Mouse (Mus musculus): Measurements from ENCODE around the gene Txnip. TPM values are rescaled to one million over a fixed set of nuclear protein-coding genes. Genes with fewer than 3 reads are reported as not detected.

Gene Txnip
- total RNA-seq, 2 experiments from 2014 or later = 26.9 to 36.8 TPM

DNA sequence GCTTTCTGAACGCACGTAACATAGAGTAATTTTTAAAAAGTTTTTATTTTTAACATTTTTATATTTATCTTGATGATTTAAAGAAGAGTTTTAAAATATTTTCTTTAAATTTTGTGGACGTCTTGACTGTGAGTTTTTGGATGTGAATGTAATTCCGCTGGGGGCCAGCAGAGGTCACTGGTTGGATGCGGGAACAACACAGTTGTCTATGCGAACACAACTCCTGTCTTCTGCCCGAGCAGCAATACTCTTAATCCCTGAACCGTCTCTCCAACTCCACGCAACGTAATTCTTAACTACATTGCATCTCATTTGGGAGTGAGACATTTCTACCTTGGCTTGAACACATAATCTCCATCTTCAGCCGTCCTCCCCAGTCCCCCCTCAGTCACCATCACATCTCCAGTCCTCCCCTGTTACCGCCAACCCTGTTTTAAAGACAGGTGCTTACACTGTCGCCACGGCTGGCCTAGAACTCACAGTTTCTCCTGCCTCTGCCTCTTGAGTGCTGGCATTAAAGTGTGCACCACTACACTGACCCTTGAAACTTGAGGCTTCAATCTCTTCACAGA is 10.3 kb upstream of the Txnip start:
- DNase-seq (ENCODE audit: low spot score in 2 of 2) = peak; percentile 81 to 88
- intact Hi-C loops (cut with DNase I) = loop anchor here (1.0 to 5.0 kb wide), 3 partner anchors 33 to 160 kb away; partner anchors contain the start of genes Gm42957, Nudt17 and Pex11b

DNA sequence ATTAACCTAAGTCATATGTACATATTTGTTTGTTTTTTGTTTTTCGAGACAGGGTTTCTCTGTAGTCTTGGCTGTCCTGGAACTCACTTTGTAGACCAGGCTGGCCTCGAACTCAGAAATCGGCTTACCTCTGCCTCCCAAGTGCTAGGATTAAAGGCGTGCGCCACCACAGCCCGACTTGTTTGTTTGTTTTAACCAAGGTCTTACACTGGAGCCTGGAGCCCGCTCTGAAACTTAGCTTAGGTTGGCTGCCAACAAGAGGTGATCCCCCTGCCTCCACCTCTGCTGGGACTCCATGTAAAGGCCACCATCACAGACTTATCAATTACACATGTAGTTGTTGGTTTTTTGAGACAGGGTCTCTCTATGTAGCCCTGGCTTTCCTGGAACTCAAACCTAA is 8.9 kb upstream of the Txnip start:
- intact Hi-C loops (cut with DNase I) = loop anchor here (5.0 kb wide), 2 partner anchors 88 to 158 kb away; partner anchors contain the start of genes Gm42957, Nudt17 and Pex11b
- no peak for DNase-seq (ENCODE audit: low spot score in 2 of 2)

DNA sequence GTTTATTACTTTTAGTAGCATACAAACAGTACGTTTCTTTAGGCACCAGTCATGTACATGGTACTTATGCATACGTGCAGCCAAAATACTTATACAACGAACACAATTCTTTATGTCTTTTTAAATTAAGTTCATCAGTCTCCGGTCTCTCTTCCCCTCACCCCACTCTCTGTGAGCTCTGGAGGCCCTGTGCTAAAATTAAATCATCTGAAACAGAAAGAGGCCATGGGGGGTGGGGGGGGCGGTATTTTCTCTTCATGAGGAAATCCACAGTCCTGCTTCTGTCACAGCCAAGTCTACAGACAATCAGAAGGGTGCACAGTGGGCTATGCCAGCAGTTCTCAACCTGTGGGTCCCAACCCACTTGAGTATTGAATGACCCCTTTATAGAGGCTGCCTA is 8.4 kb upstream of the Txnip start:
- intact Hi-C loops (cut with DNase I) = loop anchor here (5.0 kb wide), 2 partner anchors 88 to 158 kb away; partner anchors contain the start of genes Gm42957, Nudt17 and Pex11b
- DNase-seq (ENCODE audit: low spot score in 2 of 2) = no peak

DNA sequence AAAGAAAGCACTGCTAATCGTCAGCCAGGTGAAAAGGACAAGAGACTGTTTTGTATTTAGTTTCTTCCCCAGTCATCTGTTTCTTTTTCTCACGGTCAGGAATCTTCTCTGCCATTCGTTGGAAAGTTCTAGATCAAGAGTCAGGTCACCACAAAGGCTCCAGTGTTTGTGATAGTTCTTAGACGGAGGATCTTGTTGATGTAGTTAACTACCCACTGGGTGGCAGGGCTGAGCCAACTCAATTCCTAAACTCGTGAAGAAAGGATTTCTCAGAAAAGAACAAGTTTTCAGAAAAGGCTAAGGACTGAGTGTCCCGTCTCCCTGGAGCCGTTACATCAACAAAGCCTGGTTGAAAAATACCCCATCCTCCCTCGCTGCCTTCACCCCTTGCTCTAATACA is 6.6 kb upstream of the Txnip start:
- intact Hi-C loops (cut with DNase I) = loop anchor here (1.0 kb wide), 1 partner anchor 29 kb away; no protein-coding TSS in a partner anchor
- peak; percentile 70 to 74 for DNase-seq (ENCODE audit: low spot score in 2 of 2)

DNA sequence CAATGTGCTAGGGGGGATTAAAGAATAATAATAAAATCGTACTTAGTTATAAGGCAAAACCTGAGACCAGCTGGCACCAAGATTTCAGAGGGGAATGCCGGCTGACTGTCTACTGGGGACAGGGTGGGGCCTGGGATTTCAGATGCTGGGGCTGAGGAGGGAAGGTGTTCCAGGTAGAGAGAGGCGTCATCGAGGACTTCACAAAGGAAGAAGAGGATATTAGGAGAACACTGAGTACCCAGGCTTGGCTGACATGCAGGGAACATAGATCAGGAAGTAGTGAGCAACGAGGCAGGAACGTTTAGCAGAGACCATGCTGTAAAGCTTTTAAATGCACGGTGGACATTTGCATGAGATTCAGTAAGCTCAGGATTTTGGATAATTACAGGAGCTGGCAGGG is 5.9 kb upstream of the Txnip start:
- DNase-seq (ENCODE audit: low spot score in 2 of 2) = no peak
- intact Hi-C loops (cut with DNase I) = loop anchor here (1.0 kb wide), 1 partner anchor 28 kb away; no protein-coding TSS in a partner anchor

DNA sequence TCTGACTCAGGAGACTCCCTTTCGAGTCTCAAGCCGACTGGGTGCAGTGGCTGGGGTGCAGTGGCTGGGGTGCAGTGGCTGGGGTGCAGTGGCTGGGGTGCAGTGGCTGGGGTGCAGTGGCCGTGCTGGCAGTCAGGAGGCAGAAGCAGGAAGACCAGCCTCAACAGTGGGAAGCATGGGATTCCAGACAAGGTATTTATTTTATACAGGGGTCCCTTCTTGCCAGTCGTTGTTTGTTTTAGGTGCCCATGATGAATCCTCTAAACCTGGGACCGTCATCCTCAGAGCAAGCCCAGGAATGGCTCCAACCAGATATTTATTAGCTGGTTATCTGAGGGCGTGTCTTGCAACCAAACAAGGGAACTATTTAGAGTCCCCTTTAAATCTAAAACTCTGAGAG is 4.2 kb upstream of the Txnip start:
- intact Hi-C loops (cut with DNase I) = no loop called here
- DNase-seq (ENCODE audit: low spot score in 2 of 2) = no peak

DNA sequence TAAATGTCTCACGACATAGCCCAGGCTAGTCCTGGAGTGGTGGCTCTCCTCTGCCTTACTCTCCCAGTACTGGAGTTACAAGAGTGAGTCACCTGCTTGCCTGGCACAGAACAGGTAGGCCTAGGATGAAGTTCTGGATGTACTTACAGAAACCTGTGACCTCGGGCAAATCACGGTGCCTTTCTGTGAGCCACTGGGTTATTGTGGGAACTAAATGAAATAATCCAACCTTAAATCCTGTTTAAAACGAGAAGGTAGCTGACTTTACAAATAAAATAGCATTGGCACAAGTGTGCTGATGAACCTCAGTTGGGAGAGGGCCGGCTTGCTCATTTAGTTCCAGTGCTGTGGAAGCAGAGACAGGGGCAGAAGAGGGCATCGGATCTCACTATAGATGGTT is 3.5 kb upstream of the Txnip start:
- intact Hi-C loops (cut with DNase I) = no loop called here
- no peak for DNase-seq (ENCODE audit: low spot score in 2 of 2)

DNA sequence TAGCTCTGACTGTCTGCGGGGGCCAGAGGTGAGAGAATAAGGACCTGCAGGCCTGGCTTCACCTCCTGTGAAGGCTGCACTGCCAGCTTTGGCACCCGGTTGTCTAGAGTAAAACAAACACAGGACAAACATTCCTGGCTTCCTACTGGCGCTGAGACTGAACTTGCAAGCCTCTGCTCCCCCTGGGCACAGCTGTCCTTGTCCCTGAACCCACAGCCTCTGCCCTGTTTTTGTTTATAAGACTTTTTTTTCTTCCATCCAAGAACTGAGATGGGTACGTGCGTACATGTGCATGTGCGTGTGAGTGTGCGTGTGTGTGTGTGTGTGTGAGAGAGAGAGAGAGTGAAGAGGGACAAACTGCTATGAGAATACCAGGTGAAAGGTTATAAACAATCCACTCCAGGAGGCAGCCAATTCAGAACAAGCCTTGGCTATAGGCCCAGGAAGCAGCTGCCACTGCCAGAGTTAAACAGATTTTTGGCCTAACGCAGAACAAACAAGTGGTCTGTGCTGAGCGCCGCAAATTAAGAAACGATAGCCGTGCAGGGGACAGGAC is 2.6 kb upstream of the Txnip start:
- intact Hi-C loops (cut with DNase I) = no loop called here
- peak; percentile 55 to 79 for DNase-seq (ENCODE audit: low spot score in 2 of 2)

DNA sequence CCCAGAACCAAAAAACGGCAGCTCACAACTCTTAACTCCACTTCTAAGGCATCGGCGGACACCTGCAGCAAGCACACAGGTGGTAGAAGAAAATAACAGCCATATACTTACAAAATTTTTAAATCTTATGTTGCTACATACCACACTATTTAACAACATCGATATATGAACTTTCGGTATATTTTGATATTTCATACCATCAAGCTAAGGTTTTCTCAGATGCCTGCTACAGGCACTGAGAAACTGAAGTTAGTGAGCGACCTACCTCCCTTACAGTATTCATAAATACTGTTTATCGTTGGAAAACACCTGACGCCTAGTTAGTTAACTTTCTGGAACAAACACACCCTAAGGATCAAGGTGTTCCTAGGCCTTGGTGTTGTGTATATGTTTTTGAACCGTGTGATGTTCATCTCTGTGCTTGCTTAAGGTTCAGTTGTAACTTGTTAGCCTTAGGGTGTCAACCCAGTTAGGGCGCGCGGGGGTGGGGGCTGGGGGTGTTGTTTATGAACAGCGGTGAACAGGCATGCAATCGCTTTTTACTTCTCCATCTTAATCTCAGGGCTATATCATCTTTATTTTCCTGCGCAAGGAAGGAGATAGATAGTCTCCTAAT is 1.6 kb upstream of the Txnip start:
- no peak for DNase-seq (ENCODE audit: low spot score in 2 of 2)
- intact Hi-C loops (cut with DNase I) = no loop called here

DNA sequence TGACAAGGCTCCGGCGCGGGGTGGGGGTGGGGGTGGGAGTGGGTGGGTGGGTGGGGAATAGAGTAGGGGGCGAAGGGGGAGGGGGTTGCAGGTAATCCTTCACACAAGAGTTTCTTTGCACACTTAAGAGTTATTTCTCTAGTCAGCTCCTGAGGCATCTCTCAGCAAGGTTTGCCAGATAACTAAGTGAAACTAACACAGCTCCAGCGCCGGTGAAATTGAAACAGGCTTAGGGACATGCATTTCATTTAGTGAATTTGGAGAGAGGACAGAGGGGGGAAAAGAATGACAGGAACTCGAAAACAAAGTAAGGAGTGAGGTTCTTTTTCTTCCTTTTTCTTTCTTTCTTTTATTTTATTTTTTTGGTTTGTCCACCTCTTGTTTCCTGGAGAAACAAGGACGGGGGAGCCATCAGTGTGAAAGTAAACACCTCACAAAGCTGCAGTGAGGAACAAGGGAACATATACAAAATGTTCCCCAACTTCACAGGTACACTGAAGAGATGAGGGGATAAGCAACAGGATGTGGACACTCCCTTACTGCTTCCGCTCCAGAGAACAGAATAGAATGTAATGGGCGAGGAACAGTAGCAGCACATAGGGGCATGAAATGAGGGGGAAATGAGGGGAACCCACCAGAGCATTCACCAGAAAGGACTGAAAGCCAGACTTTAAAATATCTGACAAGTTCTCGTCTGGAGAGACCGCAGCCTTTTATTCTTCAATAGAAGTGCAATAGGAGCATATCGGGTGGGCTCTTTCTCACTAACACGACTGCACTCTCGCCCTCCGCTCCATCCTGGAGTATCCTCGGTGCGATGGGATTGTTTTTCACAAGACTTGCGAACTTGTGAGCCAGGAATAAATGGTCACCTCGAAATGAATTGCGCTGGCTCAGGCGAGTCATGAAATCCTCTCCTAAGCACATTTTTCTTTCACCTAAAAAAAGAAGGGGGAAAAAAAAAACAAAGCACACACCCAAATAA is 814 bp upstream of the Txnip start:
- intact Hi-C loops (cut with DNase I) = no loop called here

DNA sequence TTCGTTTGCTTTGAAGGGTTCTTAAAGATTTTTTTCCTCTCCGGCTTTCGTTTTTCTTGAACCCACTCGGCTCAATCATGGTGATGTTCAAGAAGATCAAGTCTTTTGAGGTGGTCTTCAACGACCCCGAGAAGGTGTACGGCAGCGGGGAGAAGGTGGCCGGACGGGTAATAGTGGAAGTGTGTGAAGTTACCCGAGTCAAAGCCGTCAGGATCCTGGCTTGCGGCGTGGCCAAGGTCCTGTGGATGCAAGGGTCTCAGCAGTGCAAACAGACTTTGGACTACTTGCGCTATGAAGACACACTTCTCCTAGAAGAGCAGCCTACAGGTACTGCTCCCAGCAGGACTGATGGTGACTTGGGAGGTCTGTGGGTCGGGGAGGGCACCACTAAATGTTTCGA is 402 bp downstream of the Txnip start:
- no peak for DNase-seq (ENCODE audit: low spot score in 2 of 2)
- intact Hi-C loops (cut with DNase I) = no loop called here

More for the DNA sequence above, 814 bp upstream of the Txnip start:
- DNase-seq (ENCODE audit: low spot score in 2 of 2) = no peak

DNA sequence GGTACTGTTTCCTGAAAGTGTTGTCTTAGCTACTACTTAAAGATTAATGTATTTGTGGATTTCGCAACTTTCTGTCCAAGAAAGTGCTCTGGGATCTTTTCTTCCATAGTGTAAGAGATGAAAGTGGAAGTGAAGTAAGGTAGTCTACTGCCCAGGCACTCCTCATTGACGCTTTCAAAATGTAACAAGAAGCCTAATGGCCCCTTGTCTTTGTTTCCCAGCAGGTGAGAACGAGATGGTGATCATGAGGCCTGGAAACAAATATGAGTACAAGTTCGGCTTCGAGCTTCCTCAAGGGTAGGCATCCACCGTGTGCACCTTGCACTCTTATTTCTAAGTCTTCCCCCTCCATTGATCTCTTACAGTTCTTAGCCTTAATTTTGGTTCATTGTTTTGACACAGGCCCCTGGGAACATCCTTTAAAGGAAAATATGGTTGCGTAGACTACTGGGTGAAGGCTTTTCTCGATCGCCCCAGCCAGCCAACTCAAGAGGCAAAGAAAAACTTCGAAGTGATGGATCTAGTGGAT is 975 bp downstream of the Txnip start:
- intact Hi-C loops (cut with DNase I) = no loop called here
- DNase-seq (ENCODE audit: low spot score in 2 of 2) = no peak

DNA sequence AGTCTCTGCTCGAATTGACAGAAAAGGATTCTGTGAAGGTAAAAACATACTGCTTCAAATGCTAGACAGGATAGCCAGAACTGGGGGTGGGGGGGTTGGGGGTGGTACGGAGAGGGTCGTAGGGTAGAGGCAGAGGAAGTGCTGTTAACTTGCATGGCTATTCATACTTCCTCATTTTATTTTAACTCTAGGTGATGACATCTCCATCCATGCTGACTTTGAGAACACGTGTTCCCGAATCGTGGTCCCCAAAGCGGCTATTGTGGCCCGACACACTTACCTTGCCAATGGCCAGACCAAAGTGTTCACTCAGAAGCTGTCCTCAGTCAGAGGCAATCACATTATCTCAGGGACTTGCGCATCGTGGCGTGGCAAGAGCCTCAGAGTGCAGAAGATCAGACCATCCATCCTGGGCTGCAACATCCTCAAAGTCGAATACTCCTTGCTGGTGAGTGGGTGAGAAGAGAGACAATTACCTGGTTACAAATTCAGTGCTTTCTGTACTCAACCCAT is 1.7 kb downstream of the Txnip start:
- no peak for DNase-seq (ENCODE audit: low spot score in 2 of 2)

DNA sequence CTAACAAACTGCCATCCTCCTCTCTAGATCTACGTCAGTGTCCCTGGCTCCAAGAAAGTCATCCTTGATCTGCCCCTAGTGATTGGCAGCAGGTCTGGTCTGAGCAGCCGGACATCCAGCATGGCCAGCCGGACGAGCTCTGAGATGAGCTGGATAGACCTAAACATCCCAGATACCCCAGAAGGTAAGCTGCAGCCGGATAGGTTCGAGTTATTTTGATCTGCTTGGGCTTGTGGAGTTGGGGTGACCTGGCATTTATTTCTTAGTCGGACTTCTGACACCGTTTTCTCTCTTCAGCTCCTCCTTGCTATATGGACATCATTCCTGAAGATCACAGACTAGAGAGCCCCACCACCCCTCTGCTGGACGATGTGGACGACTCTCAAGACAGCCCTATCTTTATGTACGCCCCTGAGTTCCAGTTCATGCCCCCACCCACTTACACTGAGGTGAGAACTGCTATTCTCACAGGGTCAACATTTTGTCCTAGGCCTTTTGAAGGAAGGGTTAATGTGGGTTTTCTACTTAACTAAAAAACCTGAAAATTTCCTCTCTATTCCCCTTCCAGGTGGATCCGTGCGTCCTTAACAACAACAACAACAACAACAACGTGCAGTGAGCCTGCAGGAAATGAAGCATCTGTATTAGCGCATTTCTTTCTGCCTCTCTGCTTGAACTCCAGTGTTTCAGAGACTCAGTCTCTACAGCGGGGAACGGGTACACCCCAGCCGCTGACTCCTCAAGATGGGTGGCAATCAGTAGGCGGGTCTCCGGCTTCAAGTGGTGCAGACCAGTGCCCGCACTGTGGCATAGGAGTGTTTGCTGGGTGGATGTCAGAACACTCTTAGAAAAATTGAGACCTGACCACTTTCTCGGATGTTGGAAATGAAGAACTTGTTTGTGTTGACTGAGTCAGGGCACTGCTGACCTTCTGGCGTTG is 2.4 kb downstream of the Txnip start:
- DNase-seq (ENCODE audit: low spot score in 2 of 2) = no peak
- intact Hi-C loops (cut with DNase I) = no loop called here

More for the DNA sequence above, 1.7 kb downstream of the Txnip start:
- intact Hi-C loops (cut with DNase I) = no loop called here

DNA sequence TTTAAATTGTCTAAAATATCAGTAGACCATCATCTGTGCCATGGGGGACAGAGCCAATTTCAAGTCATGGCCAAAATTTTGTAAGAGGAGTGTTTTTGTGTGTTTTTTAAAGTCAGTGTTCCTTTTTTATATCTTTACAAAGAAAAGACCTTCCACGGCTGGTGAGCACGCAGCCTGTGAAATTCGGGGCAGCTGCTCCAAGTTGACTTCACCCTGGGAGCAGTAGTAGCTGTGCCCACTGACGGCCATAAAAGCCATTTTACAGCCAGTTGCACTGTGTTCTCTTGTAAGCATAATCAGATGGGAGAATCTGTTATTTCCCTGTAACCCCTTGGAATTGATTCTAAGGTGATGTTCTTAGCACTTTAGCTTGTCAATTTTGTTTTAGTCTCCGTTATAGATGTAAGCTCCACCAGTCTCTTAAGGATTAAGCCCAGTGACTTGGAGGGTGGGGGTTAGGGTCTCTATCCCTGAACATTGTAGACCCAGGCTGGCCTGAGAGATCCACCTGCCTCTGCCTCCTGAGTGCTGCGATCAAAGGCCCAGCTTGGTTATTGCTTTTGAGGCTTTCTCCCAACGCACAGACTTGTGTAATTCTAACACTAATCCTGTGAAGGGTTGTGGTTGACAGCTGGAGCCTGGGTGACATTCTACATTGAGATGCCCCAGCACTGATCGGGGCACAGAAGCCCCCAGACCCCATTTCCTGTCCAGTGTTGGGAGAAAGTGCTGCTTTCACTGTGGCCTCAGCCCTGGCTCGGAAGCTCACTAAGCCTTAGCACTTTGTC is 3.3 kb downstream of the Txnip start:
- intact Hi-C loops (cut with DNase I) = no loop called here
- DNase-seq (ENCODE audit: low spot score in 2 of 2) = no peak

DNA sequence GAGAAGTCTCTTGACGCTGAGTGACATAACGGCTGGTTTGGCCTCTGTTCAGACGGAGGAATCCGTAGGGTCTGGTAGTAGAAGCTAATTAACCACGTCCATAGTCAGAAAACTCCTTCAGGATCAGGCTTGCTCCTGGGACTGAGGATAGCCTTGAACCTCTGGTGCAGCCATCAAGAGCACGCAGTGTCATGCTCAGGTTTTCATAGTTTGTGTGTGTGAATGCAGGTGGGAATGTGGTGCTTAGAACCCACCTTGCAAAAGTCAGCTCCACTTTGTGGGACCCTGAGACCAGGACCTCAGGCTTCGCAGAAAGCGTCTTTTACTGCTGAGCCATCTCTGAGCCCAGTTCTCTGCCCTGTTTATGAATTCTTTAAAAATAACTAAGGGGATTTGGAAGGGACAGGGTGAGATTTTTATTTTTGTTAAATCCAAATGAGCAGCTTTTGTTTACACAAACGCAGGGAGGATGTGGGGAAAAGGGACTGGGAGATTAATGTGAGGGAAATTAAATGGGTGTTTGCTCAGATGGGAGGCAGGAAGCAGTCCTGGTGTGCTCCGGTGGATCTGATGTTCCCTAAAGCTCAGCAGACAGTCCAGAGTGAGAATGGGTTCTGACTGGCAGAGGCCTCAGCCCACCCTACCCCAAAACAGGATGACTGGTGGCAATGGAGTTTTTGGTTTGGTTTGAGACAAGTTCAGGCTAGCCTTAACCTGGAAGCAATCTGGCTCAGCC is 4.4 kb downstream of the Txnip start:
- intact Hi-C loops (cut with DNase I) = no loop called here
- no peak for DNase-seq (ENCODE audit: low spot score in 2 of 2)

DNA sequence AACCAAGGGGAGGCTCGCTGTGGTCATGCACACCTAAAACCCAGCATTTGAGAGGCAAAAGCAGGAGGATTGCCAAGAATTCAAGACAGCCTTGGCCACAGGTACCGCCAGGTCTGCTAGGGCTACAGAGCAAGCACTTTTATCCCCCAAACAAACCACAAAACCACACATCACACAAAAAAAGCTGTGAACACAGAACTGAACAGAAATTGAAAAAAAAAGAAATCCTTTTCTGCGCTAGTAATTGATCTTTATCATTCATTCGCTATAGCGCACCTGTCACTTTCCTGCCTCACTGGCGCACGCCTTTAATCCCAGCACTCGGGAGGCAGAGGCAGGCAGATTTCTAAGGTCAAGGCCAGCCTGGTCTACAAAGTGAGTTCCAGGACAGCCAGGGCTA is 5.5 kb downstream of the Txnip start:
- intact Hi-C loops (cut with DNase I) = no loop called here
- no peak for DNase-seq (ENCODE audit: low spot score in 2 of 2)

Data from left cerebral cortex, postnatal 14 days (tissue).